Mouse (Mus musculus): Measurements from ENCODE around the gene Nrg3.

DNA sequence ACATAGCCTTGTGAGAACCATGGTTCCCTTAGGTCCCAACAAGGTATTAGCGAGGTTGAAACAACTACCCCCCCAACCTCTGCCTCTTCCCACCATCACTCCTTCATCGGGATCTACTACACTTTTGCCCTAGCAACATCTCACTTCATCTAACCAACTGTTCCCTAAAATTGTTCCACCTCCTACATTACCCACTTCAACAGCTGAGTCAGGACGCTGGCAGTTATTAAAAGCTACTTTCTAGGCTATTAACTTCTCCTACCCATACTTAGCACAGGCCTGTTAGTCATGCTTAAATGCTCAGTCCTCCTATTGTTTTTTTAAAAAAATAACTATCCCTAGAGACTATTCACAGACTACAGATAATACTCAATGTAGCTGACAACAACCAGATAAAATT is 906.7 kb downstream of the Nrg3 start:
- no peak for TF ChIP-seq CTCF (conservative IDR thresholded peaks at IDR 0.05; ENCODE audit: insufficient read depth, insufficient read length, low read depth, low read length)
- no peak for TF ChIP-seq POLR2A (IDR thresholded peaks at IDR 0.05; ENCODE audit: low read depth, low read length)

Data from kidney, adult 2 months (tissue).